Mouse (Mus musculus) splenic B cell, adult 2 months (primary cell): ENCODE measurements around the gene Ptprg.
"Not testable (repeated sequence)": the region's sequence is repeated elsewhere in the genome, so short reads cannot be mapped to it uniquely, and the experiment has no call there.

Experiments used
- DNase-seq: peaks from one replicate; pipeline ENCODE4 v3.0.0-alpha.2; 2011; ENCODE audit warnings: low read depth, low spot score
- H3K27me3 ChIP-seq: 2 replicates; pipeline ENCODE4 v1.6.1; 2012; ENCODE audit warnings: mild to moderate bottlenecking, low read length, moderate library complexity, mixed read lengths; ENCODE audit not compliant: control insufficient read depth, poor library complexity, insufficient read depth, severe bottlenecking
- H3K36me3 ChIP-seq: 2 replicates; pipeline ENCODE4 v1.6.1; 2012; ENCODE audit warnings: mild to moderate bottlenecking, low read length, moderate library complexity, mixed read lengths; ENCODE audit not compliant: control insufficient read depth, poor library complexity, insufficient read depth, severe bottlenecking

Gene Ptprg

DNA sequence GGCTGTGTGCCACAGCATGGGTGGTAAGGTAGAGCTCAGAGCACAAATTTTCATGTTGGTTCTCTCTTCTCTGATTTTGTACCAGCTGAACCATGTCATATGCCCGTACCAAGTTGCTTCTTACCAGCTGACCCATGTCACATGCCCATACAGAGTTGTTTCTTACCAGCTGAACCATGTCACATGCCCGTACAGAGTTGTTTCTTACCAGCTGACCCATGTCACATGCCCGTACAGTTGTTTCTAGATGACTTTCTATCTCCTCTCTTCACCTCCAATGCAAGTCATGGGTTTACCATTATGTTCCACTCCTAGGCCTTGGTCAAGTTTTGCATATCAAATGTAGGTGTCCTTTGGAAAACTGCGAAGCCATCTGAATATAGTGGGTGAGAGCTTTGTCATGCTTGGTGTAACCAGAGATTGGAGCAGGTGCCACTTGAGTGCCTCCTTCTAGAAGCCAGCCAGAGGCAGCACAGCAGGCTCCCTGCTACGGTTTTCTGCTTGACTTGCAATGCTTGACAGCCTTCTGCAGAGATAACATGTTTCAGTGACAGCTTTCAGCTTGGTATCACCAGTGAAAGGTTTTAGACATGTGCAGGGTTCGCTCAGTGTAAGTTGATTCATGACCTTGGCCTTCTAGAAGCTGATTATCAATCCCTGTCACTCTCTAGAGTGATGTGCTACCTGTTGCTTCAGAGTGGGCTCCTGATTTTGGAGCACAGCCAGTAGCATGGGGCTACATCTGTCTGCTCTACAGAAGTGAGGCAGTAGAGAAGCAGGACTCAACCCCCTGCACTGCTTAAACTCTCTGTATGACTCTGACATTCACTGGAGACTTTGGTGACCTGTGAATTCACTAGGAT is 401.9 kb downstream of the Ptprg start:
- H3K27me3 ChIP-seq = no peaks in the 10 kb centered on the region
- no peaks in the 10 kb centered on the region for H3K36me3 ChIP-seq
- no peak for DNase-seq

DNA sequence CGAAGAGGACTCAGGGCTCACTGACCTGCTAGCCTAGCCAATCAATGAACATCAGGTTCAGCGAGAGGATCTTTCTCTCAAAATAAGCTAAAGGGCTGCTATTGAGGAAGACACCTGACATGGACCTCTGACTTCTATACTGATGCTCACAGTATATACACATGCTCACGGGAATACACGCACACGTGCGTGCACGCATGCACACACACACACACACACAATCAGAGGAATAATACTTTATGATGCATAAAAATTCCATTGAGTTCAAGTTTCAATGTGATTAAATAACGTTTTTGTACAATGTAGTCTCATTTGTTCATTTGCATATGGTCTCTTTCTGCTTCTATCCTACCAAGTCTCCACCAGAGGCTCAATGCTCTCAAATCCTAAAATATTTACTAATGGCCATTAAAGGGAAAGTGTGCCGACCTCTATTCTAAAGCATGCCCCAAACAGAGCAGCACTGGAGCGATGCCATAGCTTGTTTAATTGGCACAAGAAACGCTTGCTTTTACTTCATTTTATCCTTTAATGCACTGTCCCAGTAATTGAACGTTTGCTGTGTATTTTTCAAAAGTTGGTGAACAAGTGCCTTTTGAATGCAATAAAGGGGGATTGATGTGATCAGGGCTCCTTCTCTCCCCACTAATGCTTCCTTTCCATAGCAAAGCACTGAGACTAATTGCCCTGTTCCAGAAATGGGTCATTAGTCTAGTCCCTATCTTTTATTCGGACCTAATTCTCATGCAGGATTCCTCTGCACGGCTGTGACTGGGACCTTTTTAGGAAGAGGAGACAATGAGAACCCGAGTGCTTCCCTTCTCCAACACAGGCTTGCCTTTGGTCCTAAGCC is 407.2 kb downstream of the Ptprg start:
- no peaks in the 10 kb centered on the region for H3K36me3 ChIP-seq
- no peak for DNase-seq
- no peaks in the 10 kb centered on the region for H3K27me3 ChIP-seq

DNA sequence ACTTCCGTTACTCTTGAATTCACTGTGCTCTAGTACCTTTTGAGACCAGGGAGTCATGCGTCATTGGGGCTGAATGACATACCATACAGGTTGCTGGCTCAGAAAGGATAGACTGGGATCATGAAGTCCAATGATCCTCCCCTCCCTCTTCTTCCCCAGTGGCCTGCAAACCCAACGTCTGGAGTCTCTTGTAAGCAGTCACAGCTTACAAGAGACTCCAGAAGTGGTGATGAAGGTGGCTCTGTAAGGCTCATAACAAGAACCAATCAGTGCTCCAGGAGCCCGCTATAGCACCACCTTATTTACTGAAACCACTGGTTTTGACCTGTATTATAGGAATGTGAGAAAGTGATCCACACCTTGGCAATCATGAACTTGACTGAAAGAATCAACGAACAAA is 408.8 kb downstream of the Ptprg start:
- H3K36me3 ChIP-seq = no peaks in the 10 kb centered on the region
- DNase-seq = no peak
- H3K27me3 ChIP-seq = no peaks in the 10 kb centered on the region

GRCm38 (mm10) chr14:11962561-11962960 is 409.2 kb downstream of the Ptprg start:
- Histone ChIP-seq H3K36me3 (no peaks in the 10 kb centered on the region), H3K27me3 (no peaks in the 10 kb centered on the region)
- DNase-seq = no peak

DNA sequence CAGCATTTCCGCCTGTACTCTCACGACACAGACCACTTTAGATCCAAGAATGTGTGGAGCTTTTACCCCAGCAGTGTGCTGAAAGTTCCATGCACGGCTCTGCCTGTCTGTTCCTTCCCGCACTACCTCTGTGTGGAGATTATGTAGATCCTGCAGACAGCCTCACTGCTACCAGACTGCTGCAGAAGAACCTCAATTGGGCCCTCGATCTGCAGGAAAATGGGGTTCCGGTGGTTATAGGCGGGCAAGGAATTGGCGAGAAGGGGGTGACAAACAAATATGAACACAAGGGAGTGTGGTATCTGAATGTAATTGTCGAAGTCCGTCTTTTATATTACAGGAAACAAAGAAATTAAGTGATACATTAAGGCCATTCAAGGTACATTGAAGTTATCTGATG is 410.5 kb downstream of the Ptprg start:
- no peaks in the 10 kb centered on the region for H3K27me3 ChIP-seq
- no peaks in the 10 kb centered on the region for H3K36me3 ChIP-seq
- no peak for DNase-seq

DNA sequence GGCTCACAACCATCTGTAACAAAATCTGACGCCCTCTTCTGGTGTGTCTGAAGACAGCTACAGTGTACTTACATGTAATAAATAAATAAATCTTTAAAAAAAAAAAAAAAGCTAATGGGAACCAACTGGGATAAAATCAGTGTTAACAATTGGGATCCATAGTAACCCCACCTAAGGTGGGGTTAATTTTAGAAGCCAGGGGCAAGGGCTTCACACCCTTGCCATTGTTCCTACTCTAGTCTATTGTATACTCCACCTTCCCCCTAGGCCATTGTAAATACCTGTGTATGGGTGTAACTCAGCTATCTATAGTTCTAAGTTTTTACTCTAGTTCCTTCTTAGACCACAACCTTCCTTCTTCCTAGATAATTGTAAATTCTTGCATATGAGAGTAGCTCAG is 411.0 kb downstream of the Ptprg start:
- not testable (repeated sequence) for DNase-seq, H3K36me3 ChIP-seq, H3K27me3 ChIP-seq

DNA sequence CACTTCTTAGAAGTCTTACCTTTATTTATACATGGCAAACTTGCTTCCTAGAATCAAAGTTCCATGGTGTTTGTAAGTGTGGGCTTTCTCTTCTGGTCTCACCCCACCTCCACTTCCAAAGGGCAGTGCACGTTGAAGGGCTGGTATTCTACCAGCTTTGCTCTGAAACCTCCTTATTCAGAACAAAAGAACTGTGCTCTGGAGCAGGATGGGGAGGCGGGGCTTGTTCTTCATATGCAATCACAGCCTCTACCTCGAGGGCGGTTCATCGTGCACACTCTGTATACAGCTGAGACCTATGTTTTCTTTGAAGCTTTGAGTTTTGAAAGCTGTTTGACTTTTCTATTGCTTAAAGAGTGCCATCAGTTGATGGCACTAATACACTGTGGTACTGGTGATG is 412.5 kb downstream of the Ptprg start:
- Histone ChIP-seq H3K27me3 (no peaks in the 10 kb centered on the region), H3K36me3 (no peaks in the 10 kb centered on the region)
- DNase-seq = no peak

GRCm38 (mm10) chr14:11981764-11982163 is 428.4 kb downstream of the Ptprg start:
- no peaks in the 10 kb centered on the region for H3K27me3 ChIP-seq
- DNase-seq = no peak
- H3K36me3 ChIP-seq = no peaks in the 10 kb centered on the region

- DNase-seq = no peak
These were observed 429.7 kb downstream of the Ptprg start for GRCm38 (mm10) chr14:11983031-11983430.

GRCm38 (mm10) chr14:11984086-11984485 is 430.8 kb downstream of the Ptprg start:
- DNase-seq = no peak
- no peaks in the 10 kb centered on the region for H3K27me3 ChIP-seq
- no peaks in the 10 kb centered on the region for H3K36me3 ChIP-seq

More at GRCm38 (mm10) chr14:11983031-11983430, 429.7 kb downstream of the Ptprg start:
- Histone ChIP-seq H3K36me3 (no peaks in the 10 kb centered on the region), H3K27me3 (no peaks in the 10 kb centered on the region)

DNA sequence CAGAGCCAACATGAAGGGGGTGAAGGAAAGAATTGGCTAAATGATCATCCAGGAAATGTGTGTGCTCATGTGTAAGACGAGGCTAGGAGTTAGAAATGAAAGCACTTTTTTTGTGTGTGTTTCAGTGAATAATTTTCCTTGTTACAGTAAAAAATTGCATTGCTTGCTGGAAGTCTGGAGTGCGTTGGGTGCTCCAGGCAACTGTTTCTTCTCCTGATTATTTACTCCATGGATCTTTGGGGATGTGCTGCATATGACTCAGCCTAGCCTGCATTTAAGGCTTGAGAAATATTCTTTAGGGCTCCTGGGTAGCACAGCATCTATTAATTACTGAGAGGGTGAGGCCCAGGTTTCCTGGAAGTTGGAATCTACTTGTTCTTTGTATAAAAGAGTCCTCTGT is 435.6 kb downstream of the Ptprg start:
- H3K36me3 ChIP-seq = no peaks in the 10 kb centered on the region
- no peak for DNase-seq
- no peaks in the 10 kb centered on the region for H3K27me3 ChIP-seq

DNA sequence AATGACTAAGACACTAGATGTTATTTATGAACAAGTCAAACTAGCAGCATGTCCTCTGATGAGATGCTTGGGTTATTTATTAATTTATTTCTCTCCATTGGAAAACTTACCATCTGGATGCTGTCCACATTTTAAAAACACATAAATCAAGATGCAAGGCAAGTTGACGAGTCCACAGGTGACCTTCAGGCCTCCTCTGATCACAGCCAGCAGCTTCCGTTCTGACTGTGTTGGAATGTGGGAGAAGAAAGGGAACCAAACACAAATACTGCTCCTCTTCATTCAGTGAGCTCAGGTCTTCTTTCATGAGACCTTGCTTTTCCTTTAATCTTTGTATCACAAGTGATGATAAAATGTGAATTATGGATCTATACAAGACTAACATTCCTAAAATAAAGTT is 437.8 kb downstream of the Ptprg start:
- H3K27me3 ChIP-seq = no peaks in the 10 kb centered on the region
- no peak for DNase-seq
- H3K36me3 ChIP-seq = no peaks in the 10 kb centered on the region

DNA sequence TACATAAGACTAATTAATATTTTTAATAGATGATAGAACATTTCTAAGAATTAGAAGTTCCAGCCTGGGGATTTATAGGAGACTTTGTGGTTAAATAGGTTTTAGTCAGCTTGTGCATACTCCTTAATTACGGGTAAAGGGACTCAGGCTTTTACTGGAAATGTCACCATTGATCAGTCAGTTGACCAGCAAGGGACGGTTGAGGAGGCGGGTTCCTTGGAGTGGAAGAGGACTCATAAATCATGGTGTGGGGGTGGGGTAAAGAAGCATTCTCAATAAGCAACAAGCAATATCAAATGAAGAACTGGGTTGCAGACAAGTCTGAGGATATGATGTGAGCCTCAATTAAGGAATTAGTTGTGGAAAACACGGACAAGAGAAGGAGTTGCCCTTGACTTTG is 438.8 kb downstream of the Ptprg start:
- H3K27me3 ChIP-seq = no peaks in the 10 kb centered on the region
- no peaks in the 10 kb centered on the region for H3K36me3 ChIP-seq
- no peak for DNase-seq

DNA sequence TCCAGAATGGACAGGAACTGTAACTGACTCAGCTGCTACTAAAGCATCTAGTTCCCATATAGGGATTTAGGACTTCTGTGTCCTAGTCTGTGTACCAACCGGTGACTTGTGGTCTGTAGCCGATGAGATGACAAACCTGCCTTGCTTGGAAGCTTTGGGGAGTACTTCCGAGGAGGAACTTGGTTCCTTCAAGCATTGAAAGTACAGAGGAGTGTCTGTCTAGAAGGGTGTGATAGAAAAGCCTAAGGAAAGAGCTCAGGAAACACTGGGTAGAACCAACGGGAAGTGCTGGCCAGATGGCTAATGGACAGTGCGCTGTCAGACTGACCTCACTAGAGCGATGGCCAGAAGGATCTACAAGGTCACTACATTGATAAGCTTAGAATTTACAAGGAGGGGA is 439.2 kb downstream of the Ptprg start:
- H3K27me3 ChIP-seq = no peaks in the 10 kb centered on the region
- no peak for DNase-seq
- no peaks in the 10 kb centered on the region for H3K36me3 ChIP-seq

- no peak for DNase-seq
- H3K36me3 ChIP-seq = no peaks in the 10 kb centered on the region
- H3K27me3 ChIP-seq = no peaks in the 10 kb centered on the region
These were observed 444.2 kb downstream of the Ptprg start for GRCm38 (mm10) chr14:11997555-11997954.
